Mouse (Mus musculus): ENCODE measurements around the gene Dlgap1.

Gene Dlgap1

GRCm38 (mm10) chr17:70643211-70643610, 674.3 kb downstream of the Dlgap1 start:
- DNase-seq = no peak

DNA sequence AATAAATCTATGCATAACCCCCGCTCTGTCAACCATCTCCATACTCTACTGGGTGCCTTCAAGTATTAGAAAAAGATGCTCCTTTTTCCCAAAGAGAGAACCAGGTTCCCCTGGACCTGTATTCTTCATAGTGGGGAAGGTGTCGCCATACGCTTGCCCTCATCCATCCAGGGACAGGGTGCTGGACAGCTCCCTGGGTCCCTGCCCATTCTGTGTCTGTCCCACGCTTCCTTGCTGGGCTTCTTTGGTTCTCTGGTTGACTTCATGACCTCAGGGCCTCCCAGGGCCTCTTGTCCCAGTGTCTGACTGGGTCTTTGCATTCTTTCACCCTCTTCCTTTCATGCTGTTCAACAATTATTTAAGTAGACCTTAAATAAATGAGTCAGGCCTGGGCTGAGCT, 677.8 kb downstream of the Dlgap1 start:
- DNase-seq = no peak

DNA sequence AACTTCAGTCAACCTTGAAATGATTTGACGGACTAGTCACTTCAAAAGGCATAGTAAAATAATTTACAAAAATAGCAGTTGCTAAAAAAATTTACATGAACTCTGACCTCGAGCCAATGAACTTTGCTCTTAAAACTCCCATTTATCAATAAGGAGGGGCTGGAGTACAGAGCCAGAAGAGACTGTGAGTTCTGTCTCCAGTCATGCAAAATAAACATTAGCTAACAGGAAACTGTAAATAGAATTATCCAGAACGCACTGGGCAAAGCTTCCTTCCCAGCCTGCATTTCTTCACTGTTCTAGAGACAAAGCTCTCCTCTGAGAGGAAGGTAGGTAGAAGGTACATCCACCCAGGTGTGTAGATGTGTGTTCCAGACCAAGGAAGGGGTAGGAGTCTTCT, 692.5 kb downstream of the Dlgap1 start:
- no peak for DNase-seq

GRCm38 (mm10) chr17:70663992-70664391, 695.1 kb downstream of the Dlgap1 start:
- DNase-seq = no peak

- DNase-seq = no peak
Measured at GRCm38 (mm10) chr17:70664484-70665040, 695.7 kb downstream of the Dlgap1 start.

- DNase-seq = no peak
Measured at GRCm38 (mm10) chr17:70673985-70674384, 705.1 kb downstream of the Dlgap1 start.

DNA sequence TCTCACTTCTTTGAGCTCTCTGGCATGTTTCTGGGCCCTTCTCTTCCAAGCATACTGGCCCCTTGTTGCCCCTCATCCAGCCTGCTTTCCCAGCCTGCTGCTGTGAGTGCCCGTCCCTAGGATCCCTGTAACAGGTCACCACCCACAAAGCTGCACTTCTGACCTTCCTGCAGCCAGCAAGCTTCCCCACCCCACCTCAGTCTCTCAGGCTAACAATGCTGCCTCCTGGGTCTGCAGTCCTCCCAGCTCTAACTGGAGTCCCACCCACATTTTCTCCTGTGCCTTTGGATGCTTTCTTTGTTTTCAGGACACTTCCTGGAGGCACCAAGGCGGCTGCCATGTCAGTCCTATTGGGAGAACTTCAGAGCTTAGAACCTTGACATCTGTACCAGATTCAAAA, 707.6 kb downstream of the Dlgap1 start:
- DNase-seq = no peak

DNA sequence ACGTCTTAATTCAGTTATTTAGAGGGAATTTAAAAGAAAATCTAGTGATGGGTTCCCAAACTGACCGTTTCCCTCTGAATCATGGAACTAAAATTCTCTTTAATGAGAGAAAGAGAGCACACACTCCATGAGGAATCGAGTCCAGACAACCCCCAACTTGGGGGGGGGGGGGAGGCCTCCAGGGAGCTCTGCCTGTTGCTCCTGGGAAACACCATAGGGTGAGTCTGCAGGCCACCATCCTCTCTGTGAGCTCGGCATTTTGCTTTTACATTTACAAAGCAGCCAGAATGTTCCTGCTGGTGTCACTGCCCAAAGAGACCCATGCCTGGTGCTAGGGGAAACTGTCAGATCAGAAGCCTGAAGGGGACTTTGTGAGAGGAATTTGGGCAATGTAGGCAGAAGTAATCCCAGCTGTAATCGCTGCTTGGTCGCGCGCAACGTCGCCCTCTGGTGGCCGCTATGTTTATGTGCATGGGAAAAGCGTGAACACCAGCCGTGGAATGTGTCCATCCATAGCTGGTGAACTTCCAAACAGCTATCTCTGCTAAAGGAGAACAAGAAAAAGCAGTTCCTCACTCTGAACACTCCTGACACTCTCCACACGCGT, 714.8 kb downstream of the Dlgap1 start:
- DNase-seq = peak; percentile 85

- DNase-seq = no peak
Measured at GRCm38 (mm10) chr17:70690174-70690573, 721.3 kb downstream of the Dlgap1 start.

- DNase-seq = no peak
Measured at GRCm38 (mm10) chr17:70690598-70690997, 721.7 kb downstream of the Dlgap1 start.

- DNase-seq = peak; percentile 81
Measured at GRCm38 (mm10) chr17:70706976-70707818, 738.3 kb downstream of the Dlgap1 start.

DNA sequence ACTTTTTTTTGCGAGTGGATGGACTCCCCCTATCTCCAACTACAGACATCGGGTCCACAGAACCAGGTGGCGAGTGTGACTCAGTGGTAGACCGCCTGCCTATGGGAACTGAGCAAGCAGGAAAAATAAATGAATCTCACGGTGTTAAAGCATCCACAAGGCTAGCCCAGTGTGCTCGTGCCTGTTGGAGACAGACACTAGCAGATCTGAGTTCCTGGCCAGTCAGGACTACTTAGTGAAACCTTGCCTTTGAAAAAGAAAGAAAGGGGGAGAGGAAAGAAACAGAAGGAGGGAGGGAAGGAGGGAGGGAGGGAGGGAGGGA, 738.9 kb downstream of the Dlgap1 start:
- DNase-seq = no peak

- no peak for DNase-seq
Measured at GRCm38 (mm10) chr17:70709545-70709944, 740.7 kb downstream of the Dlgap1 start.

- no peak for DNase-seq
Measured at GRCm38 (mm10) chr17:70713470-70713869, 744.6 kb downstream of the Dlgap1 start.

DNA sequence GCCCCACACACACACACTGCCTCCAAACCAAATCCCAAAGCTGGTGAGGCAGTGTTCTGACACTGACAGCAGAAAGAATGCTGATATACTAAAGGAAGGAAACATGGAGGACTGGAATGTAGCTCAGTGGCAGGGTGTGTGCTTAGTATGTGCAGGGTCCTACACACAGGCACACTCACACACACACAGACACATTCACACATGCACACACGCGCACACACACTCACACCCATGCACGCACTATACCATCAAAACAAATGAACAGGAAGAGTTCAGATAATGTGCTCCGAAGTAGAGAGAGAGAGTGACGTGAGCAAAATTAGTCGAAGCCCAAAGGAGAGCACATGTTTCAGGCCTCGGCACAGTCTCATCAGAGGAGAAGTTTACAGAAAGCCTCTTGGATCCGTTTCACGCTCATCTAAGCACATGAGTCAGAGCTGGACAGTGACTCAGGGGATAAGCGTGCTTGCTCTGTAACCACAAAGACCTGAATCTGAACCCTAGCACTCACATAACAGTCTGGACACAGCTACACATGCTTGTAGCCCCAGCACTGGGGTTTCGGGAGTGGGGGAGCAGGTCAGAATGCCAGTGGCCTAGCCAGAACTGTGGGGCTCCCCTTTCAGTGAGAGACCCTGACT, 750.9 kb downstream of the Dlgap1 start:
- DNase-seq = no peak

DNA sequence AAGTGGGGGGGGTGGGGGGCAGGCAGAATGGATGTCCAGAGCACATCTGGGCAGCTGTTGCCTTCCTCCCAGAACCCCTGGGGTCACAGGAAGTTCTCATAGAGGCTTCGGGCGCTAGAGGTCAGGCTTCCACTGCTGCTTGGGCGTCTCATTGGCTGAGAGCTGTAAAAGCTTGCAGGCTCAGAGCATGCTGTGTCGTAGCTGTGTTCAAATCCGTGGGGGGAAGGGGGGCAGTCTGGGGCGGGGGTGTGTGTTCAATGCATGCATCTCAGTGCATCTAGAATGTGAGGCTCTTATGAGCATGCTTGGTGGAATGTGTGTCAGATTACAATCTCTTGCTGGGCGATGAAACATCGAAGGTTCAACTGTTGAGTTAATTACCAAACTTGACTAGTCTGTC, 751.9 kb downstream of the Dlgap1 start:
- no peak for DNase-seq

- DNase-seq = no peak
Measured at GRCm38 (mm10) chr17:70722146-70722545, 753.3 kb downstream of the Dlgap1 start.

DNA sequence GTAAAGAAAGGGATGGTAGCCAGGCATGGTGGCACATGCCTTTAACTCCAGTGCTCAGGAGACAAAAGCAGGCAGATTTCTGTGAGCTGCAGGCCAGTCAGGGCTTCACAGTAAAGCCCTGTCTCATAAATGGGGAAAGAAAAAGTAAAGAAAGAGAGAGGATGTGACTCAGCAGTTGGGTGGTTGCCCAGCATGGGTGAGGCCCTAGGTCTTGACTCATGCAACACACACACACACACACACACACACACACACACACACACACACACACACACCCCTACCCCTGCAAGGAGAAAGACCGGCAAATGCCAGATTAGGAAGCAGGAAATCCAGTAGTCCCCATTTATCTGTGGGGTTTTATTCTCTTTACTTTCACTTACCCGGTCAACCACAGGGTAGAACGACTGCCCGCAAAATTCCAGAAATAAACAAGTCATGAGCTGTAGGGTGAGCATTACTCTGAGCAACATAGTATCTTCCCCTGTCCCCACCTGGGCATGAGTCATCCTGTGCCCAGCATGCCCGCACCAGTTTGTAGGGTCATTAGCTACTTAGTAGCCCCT, 759.9 kb downstream of the Dlgap1 start:
- peak; percentile 54 for DNase-seq

GRCm38 (mm10) chr17:70734728-70735127, 765.9 kb downstream of the Dlgap1 start:
- no peak for DNase-seq

- no peak for DNase-seq
Measured at GRCm38 (mm10) chr17:70735396-70735795, 766.5 kb downstream of the Dlgap1 start.

DNA sequence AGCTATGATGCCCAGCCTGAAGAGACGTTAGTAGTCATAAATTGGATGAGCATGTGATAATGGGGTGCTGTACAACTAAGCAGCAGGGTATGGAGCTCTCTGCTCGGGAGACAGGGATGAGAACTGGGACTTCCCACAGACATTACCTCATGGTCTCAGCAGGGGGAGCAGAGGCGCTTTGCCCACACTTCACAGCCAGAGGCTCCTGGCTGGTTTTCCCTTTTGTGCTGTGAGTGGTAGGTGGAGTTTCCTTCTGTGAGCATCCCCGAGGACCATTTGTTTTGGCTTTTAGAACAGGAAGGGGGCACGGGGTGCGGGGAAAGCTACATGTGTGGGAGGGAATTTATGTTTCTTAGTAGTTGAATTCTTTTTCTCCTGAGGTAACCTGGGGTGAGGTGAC, 768.6 kb downstream of the Dlgap1 start:
- DNase-seq = peak; percentile 37

DNA sequence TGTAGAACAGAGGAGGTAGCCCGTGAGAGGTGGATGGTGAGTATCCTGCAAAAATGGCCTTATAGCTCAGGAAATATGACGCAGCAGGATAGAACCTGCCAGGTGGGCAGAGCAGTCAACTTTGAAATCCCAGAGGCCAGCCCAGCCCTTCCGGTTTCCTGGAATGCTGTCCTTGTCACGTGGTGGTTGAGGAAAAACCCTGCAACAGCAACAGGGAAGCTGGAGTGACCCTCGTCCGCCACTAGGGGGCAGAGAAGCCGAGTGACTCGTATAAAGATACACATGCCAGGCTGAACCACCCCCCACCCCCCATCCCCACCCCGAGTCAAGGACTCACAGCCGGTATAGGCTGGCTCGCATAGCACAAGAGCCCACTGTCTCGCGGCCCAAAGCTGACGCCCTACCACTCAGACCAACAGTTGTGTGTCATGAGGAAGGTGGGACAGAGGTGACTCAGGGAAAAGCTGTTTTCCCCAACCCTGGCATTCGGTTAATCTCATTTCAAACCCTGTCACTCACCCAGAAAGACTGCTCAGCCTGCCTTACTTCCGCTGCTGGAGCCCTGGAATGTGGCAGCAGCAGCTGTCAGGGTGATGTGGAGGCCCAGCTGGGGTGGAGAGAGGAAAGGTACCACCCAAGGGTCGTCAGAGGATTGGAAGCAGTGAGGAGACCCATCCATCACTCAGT, 769.4 kb downstream of the Dlgap1 start:
- DNase-seq = peak; percentile 74

DNA sequence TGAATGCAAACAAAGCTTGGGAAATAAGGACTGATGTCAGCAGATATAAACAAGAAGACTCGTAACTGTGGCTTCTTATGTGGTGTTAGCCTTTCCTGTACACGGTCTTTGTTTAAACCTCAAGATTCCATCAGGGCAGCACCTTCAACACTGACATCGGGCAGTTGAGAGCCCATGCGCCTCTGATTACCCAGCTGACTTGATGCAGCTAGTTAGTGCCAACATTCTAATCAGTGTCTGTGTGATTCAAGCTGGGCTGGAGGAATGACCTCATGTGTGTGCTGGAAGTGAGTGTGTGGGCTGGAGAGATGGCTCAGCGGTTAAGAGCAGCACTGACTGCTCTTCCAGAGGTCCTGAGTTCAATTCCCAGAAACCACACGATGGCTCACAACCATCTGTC, 770.5 kb downstream of the Dlgap1 start:
- DNase-seq = no peak
